Mouse (Mus musculus): ENCODE measurements around the gene Fat1. TPM values are rescaled to one million over a fixed set of nuclear protein-coding genes. Genes with fewer than 3 reads are reported as not detected.
"Not testable (repeated sequence)": the region's sequence is repeated elsewhere in the genome, so short reads cannot be mapped to it uniquely, and the experiment has no call there.

Gene Fat1
- polyA plus RNA-seq, 1 experiment = 6.1 TPM

DNA sequence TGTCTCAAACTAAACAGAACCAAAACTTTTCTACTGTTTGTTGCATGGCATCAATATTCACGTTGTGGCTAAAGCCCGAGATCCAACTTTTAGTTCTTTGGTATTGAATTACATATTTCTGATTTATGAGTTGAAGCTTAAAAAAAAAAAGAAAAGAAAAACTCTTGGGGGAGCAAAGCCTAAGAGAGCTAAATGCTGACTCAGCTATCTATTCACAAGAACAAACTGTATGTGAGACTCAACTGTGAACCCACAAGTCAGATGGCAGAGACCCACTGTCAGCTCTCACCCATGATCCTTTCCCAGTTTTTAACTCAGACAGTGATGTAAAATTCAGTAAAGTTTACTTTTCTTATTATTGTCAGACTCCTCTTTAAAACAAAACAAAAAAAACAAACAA is 124.8 kb downstream of the Fat1 start:
- no peak overlapping the region for H3K27ac ChIP-seq (replicated peaks; ENCODE audit: low read depth, low read length)
- no peaks in the 10 kb centered on the region for H3K4me1 ChIP-seq (ENCODE audit: control insufficient read depth, insufficient read depth, insufficient read length, low read length)
- no peak overlapping the region for H3K4me3 ChIP-seq (ENCODE audit: insufficient read depth, low read depth, low read length)

DNA sequence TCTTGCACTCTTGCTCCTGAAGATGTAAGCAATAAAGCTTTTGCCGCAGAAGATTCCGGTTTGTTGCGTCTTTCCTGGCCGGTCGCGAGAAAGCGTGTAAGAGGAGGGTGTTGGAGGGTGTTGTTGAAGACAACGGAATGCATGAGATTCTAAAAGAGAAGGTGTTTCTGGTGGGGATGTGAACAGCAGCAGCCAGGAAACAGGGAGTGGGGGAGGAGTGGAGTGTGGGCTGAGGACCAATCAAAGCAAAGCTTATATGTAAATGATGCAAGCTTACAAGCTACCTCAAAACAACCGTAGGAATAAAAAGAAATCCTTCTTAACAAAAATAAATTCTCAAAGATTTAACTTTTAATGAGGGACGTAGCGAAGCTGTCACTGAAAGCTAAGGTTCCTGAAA is 127.1 kb downstream of the Fat1 start:
- Histone ChIP-seq H3K27ac (replicated peaks; ENCODE audit: low read depth, low read length) (no peak overlapping the region), H3K4me3 (ENCODE audit: insufficient read depth, low read depth, low read length) (no peak overlapping the region), H3K4me1 (ENCODE audit: control insufficient read depth, insufficient read depth, insufficient read length, low read length) (no peaks in the 10 kb centered on the region)

DNA sequence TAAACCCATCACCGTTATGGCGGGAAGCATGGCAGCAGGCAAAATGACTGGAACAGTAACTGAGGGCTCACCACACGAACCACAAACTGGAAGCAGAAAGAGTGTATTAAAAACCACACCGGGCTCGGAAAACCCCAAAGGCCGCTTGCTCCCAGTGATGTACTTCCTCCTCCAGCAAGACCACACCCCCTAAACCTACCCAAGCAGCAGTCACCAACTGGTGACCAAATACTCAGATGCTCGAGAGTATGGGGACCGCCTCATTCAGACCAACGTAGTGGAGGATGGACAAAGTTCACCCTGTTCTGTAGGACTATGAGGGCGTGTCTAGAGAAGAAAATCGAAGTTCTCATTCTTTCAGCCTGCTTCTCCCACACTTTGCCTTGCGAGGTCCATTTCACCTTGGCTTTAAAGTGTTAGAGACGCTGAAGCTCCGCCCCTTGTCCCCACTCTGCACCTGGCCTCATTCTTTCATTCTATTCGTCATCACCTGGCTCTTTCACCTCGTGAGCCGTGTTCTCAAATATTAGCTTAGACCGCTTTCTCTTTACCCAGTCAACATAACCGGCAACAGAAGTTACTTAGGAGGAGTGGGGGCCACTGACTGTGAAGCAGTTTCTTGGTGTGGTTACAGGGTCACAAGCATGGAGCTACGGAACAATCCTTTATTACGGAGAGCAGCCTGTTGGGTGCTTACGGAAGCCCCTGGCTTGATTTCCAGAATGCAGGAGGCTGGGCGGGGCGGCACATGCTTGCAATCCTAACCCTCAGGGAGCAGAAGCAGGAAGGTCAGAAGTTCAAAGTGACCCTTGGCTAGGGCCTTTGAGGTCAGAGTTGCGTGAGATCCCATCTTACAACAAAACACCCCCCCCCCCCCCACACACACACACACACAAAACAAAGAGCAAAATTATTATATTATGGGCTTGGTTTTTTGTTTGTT is 128.0 kb downstream of the Fat1 start:
- Histone ChIP-seq H3K27ac (replicated peaks; ENCODE audit: low read depth, low read length) (no peak overlapping the region), H3K4me3 (ENCODE audit: insufficient read depth, low read depth, low read length) (no peak overlapping the region), H3K4me1 (ENCODE audit: control insufficient read depth, insufficient read depth, insufficient read length, low read length) (no peaks in the 10 kb centered on the region)

DNA sequence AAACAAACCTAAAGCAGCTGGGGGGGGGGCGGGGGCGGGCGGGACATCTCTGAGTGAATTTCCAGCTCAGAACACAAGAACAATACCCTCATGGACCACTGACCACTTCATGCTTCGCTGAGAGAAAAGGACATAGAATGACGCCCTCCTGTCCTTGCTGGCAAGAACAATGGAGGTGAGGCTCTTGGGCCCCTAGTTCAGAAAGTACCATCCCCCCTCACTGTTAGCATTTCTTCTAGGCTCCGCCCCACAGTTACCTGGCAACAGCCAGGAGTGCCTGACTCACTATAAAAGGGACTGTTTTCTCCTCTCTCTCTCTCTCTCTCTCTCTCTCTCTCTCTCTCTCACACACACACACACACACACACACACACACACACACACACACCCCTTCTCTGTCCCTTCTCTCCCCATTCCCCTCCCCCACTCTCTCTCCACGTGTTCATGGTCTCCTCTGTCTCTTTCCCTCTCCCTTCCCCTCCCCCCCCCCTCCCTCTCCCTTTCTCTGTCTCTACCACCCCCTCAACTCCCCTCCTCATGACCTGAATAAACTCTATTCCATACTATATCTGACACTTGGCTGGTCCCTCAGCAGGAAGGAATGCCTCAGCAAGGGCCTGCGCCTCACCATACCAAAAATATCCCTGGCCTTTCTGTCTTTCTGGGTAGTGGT is 129.1 kb downstream of the Fat1 start:
- no peak overlapping the region for H3K27ac ChIP-seq (replicated peaks; ENCODE audit: low read depth, low read length)
- H3K4me1 ChIP-seq (ENCODE audit: control insufficient read depth, insufficient read depth, insufficient read length, low read length) = no peaks in the 10 kb centered on the region
- no peak overlapping the region for H3K4me3 ChIP-seq (ENCODE audit: insufficient read depth, low read depth, low read length)

DNA sequence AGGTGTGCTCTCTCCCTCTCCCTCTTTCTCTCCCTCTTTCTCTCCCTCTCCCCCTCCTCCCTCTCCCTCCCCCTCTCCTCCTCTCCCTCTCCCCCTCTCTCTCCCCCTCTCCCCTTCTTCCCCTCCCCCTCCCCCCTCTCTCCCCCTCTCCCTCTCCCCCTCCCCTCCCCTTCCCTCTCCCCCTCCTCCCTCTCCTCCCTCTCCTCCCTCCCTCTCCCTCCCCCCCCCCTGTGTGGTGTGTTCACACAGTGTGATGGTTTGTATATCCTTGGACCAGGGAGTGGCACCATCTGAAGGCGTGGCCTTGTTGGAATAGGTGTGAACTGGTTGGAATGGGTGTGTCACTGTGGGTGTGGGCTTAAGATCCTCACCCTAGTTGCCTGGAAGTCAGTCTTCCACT is 130.1 kb downstream of the Fat1 start:
- not testable (repeated sequence) for H3K4me1 ChIP-seq (ENCODE audit: control insufficient read depth, insufficient read depth, insufficient read length, low read length); H3K4me3 ChIP-seq (ENCODE audit: insufficient read depth, low read depth, low read length); H3K27ac ChIP-seq (replicated peaks; ENCODE audit: low read depth, low read length)

DNA sequence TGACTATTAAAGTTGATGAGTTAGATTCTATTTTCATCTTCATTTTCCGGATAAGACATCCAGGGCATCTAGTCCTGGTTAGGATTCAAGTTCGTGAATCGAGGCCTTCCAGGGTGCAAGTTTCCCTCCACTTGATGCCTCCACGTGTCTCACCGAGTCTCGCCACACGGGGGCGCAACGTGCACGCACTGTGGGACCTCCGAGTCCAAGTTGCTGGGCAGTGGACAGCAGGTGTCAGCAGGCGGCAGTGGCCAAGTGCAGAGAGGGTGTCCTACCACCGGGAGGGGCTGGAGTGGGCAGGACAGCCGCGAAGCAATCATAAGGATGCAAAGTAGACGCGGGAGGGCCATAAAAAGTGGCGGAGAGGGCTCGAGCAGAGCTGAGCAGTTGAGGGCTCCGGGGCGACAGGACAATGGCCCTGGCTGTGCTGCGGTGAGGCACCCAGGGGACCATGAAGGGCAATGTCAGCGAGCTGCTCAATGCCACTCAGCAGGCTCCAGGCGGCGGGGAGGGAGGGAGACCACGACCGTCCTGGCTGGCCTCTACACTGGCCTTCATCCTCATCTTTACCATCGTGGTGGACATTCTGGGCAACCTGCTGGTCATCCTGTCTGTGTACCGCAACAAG is 133.6 kb downstream of the Fat1 start, which contains the start of gene Mtnr1a:
Gene Mtnr1a, plus strand, starts transcription at position 379 of the 628 bp plus-strand sequence.
- H3K4me1 ChIP-seq (ENCODE audit: control insufficient read depth, insufficient read depth, insufficient read length, low read length) = no peaks in the 10 kb centered on the region
- H3K27ac ChIP-seq (replicated peaks; ENCODE audit: low read depth, low read length) = no peak within 1 kb of the TSS
- no peak within 1 kb of the TSS for H3K4me3 ChIP-seq (ENCODE audit: insufficient read depth, low read depth, low read length)

DNA sequence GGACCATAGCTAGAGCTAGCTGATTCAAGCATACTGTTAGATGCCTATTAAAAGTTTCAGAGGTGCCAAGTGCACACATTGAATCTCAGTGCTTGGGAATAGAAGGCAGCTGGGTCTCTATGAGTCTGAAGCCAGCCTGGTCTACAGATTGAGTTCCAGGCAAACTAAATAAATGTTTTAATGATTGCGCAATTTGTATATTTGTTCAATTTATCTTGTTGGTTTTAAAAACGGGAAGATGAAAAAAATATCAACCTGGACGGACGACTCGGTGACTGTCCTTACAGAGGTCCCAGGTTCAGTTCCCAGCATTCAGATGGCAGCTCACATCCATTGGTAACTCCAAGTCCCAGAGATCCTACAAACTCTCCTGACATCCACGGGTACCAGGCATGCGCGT is 135.7 kb downstream of the Fat1 start:
- Histone ChIP-seq H3K4me3 (ENCODE audit: insufficient read depth, low read depth, low read length) (no peak overlapping the region), H3K4me1 (ENCODE audit: control insufficient read depth, insufficient read depth, insufficient read length, low read length) (no peaks in the 10 kb centered on the region), H3K27ac (replicated peaks; ENCODE audit: low read depth, low read length) (no peak overlapping the region)

DNA sequence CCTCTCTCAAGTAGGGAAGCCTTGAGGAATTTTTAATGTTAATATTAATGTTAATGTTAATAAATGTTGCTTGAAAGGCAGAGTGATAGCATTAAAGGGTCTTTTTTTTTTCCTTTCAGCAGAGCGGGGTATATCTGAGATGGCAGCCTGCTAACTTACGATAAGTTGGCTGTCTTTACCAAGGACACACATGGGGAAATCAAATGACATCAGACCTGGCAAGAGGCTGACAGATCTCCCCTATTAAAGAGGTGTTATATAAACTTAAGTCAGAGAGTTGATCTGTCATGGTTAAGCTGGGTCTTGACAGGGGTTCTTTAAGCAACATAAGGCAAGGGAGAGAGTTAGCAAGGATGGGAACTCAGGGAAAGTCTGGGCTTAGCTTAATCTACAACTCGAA is 145.6 kb downstream of the Fat1 start:
- H3K4me3 ChIP-seq (ENCODE audit: insufficient read depth, low read depth, low read length) = no peak overlapping the region
- H3K27ac ChIP-seq (replicated peaks; ENCODE audit: low read depth, low read length) = no peak overlapping the region
- H3K4me1 ChIP-seq (ENCODE audit: control insufficient read depth, insufficient read depth, insufficient read length, low read length) = no peaks in the 10 kb centered on the region

DNA sequence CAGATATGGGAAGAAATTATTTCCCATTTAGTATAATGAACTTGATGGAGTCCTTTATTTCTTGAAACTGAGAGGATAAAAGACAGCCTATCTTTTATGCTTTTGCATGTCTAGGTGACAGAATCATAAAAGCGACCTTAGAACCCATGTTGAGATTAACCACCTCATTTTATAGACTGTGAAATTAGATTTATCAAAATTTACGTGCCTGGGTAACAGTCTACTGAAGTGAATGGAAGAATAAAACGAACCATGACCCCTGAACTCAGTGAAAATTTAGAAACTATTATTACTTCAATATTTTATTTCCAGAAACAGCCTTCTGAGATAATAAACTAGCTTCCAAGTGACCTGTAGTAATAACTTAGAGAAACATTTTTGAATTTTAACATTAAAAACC is 158.4 kb downstream of the Fat1 start:
- Histone ChIP-seq H3K4me3 (ENCODE audit: insufficient read depth, low read depth, low read length) (no peak overlapping the region), H3K27ac (replicated peaks; ENCODE audit: low read depth, low read length) (no peak overlapping the region), H3K4me1 (ENCODE audit: control insufficient read depth, insufficient read depth, insufficient read length, low read length) (no peaks in the 10 kb centered on the region)

Other genes starting within 250 kb of the Fat1 start
- not detected in 2 replicates for gene Mtnr1a, start 133.7 kb downstream of the Fat1 start, polyA plus RNA-seq (2012; ENCODE audit: insufficient read depth, insufficient read length, missing spikeins)